Mouse (Mus musculus) CH12.LX (cell line): ENCODE measurements around the gene Armh2. TPM values are rescaled to one million over a fixed set of nuclear protein-coding genes. Genes with fewer than 3 reads are reported as not detected.

Experiments used
- DNase-seq: peaks from one replicate; pipeline ENCODE4 v3.0.0-alpha.2; 2013; ENCODE audit errors: extremely low read depth
- H3K27ac ChIP-seq: 2 replicates; pipeline ENCODE4 v1.5.1; 2012; ENCODE audit warnings: low read depth, mild to moderate bottlenecking, control low read depth, moderate library complexity; ENCODE audit not compliant: insufficient read depth
- H3K27me3 ChIP-seq: replicated peaks from 2 replicates; pipeline ENCODE3; 2012; ENCODE audit warnings: inconsistent platforms
- H3K36me3 ChIP-seq, 2 experiments: replicated peaks in 1 of 2; 2 replicates each; pipeline versions ENCODE3 to v1.6.1; 2012; ENCODE audit warnings: inconsistent platforms in 1 of 2, low read length in 1 of 2, mild to moderate bottlenecking in 1 of 2, mixed read lengths in 1 of 2, moderate library complexity in 1 of 2; ENCODE audit not compliant: control insufficient read depth in 1 of 2, insufficient read depth in 1 of 2
- H3K4me1 ChIP-seq, 2 experiments: 2 replicates each; pipeline ENCODE4 v1.6.1; 2012; ENCODE audit warnings: inconsistent platforms in 1 of 2, moderate library complexity in 1 of 2; ENCODE audit not compliant: insufficient read depth in 2 of 2, control insufficient read depth in 1 of 2
- H3K4me2 ChIP-seq: 2 replicates; pipeline ENCODE4 v1.6.1; 2012; ENCODE audit warnings: low read depth, mild to moderate bottlenecking, control low read depth; ENCODE audit not compliant: poor library complexity, insufficient read depth, severe bottlenecking
- H3K4me3 ChIP-seq, 3 experiments: fragments of 150-350 bp in 1 of 3; sonication (generic) in 1 of 3; replicated peaks in 1 of 3; 2 replicates each; pipeline versions ENCODE3 to v1.5.1; 2011 to 2012; ENCODE audit warnings: low read depth in 2 of 3, low read length in 2 of 3, mild to moderate bottlenecking in 2 of 3, moderate library complexity in 2 of 3, control low read depth in 1 of 3, improper control_type of control experiment in 1 of 3, inconsistent platforms in 1 of 3, mixed read lengths in 1 of 3; ENCODE audit not compliant: poor library complexity in 1 of 3
- H3K79me2 ChIP-seq: replicated peaks from 2 replicates; pipeline ENCODE4 v1.6.1; 2012; ENCODE audit warnings: mild to moderate bottlenecking, moderate library complexity; ENCODE audit not compliant: control insufficient read depth, poor library complexity, insufficient read depth, severe bottlenecking; ENCODE audit errors: extremely low read depth
- H3K9ac ChIP-seq: 2 replicates; pipeline ENCODE4 v1.6.1; 2012; ENCODE audit warnings: low read depth, mild to moderate bottlenecking, control low read depth, moderate library complexity; ENCODE audit not compliant: insufficient read depth
- H3K9me3 ChIP-seq: replicated peaks from 2 replicates; pipeline ENCODE3; 2012; ENCODE audit warnings: low read length, inconsistent platforms, mixed read lengths
- ELF1 ChIP-seq: IDR thresholded peaks from 2 replicates; pipeline ENCODE4 v1.6.1; 2014; ENCODE audit warnings: low read depth, mild to moderate bottlenecking, inconsistent platforms, low read length, improper control_type of control experiment
- EP300 ChIP-seq: IDR thresholded peaks from 2 replicates; pipeline ENCODE4 v1.6.1; 2011; ENCODE audit warnings: low read length, improper control_type of control experiment
- ETS1 ChIP-seq: conservative IDR thresholded peaks from 2 replicates; pipeline ENCODE4 v1.6.1; 2012; ENCODE audit warnings: low read depth, mild to moderate bottlenecking, inconsistent platforms, low read length, improper control_type of control experiment, moderate library complexity
- GABPA ChIP-seq: IDR thresholded peaks from 2 replicates; pipeline ENCODE4 v1.6.1; 2012; ENCODE audit warnings: low read depth, low read length, improper control_type of control experiment, inconsistent platforms; ENCODE audit not compliant: insufficient replicate concordance
- IRF4 ChIP-seq: IDR thresholded peaks from 2 replicates; pipeline ENCODE4 v1.6.1; 2014; ENCODE audit warnings: low read depth, mild to moderate bottlenecking, inconsistent platforms, low read length, improper control_type of control experiment
- KAT2A ChIP-seq: IDR thresholded peaks from 2 replicates; pipeline ENCODE4 v1.6.1; 2012; ENCODE audit warnings: low read length, improper control_type of control experiment, inconsistent platforms; ENCODE audit not compliant: insufficient replicate concordance
- MAFK ChIP-seq: IDR thresholded peaks from 2 replicates; pipeline ENCODE4 v1.6.1; 2011; ENCODE audit warnings: low read length, improper control_type of control experiment; ENCODE audit not compliant: insufficient replicate concordance
- MXI1 ChIP-seq: IDR thresholded peaks from 2 replicates; pipeline ENCODE4 v1.6.1; 2011; ENCODE audit warnings: mild to moderate bottlenecking, low read depth, low read length, improper control_type of control experiment
- NELFE ChIP-seq: IDR thresholded peaks from 2 replicates; pipeline ENCODE4 v1.6.1; 2011; ENCODE audit warnings: low read depth, low read length, improper control_type of control experiment
- POLR2A ChIP-seq: IDR thresholded peaks from 2 replicates; pipeline ENCODE4 v1.6.1; 2011; ENCODE audit warnings: low read depth, mild to moderate bottlenecking, improper control_type of control experiment, low read length
- RCOR1 ChIP-seq: conservative IDR thresholded peaks from 2 replicates; pipeline ENCODE4 v1.6.1; 2012; ENCODE audit warnings: low read depth, mild to moderate bottlenecking, inconsistent platforms, low read length, improper control_type of control experiment
- SIN3A ChIP-seq: IDR thresholded peaks from 2 replicates; pipeline ENCODE4 v1.6.1; 2012; ENCODE audit warnings: low read length, improper control_type of control experiment, inconsistent platforms
- UBTF ChIP-seq: IDR thresholded peaks from 2 replicates; pipeline ENCODE4 v1.6.1; 2012; ENCODE audit warnings: low read depth, mild to moderate bottlenecking, inconsistent platforms, low read length, improper control_type of control experiment, moderate library complexity
- USF2 ChIP-seq: conservative IDR thresholded peaks from 2 replicates; pipeline ENCODE4 v1.6.1; 2011; ENCODE audit warnings: low read depth, low read length, improper control_type of control experiment
- ZC3H11A ChIP-seq: IDR thresholded peaks from 2 replicates; pipeline ENCODE4 v1.6.1; 2012; ENCODE audit warnings: low read depth, mild to moderate bottlenecking, inconsistent platforms, low read length, improper control_type of control experiment
- dilution Hi-C: fragments of 300-500 bp; cut with MboI; formaldehyde crosslinking; loops from 2 replicates; pipeline ENCODE4 v1.14.3; 2020; ENCODE audit warnings: low sequenced_read_pairs; ENCODE audit not compliant: extremely low pct_unique_long_range_greater_than_20kb, extremely low pct_ligation_motif_present
- in situ Hi-C: fragments of 300-500 bp; cut with MboI; formaldehyde crosslinking; loops from 3 replicates; pipeline ENCODE4 v1.14.3; 2019; ENCODE audit warnings: low sequenced_read_pairs, low pct_ligation_motif_present, low pct_unique_long_range_greater_than_20kb, mixed read lengths
- polyA plus RNA-seq: library from polyadenylated mRNA; unstranded; fragments of >175 nt; gene quantifications from 2 replicates; pipeline ENCODE4 v1.2.1, GENCODE M21; 2012; ENCODE audit warnings: low read depth; ENCODE audit not compliant: insufficient read length
- total RNA-seq, 2 experiments: library from RNA; depleted of rRNA; stranded (reverse); fragments of 300-350 nt in 1 of 2; fragments of >200 nt in 1 of 2; gene quantifications; 2 replicates each; pipeline ENCODE4 v1.2.3; 2012 to 2014

Armh2 gene
- total and polyA plus RNA-seq, 3 experiments, result not detected

DNA sequence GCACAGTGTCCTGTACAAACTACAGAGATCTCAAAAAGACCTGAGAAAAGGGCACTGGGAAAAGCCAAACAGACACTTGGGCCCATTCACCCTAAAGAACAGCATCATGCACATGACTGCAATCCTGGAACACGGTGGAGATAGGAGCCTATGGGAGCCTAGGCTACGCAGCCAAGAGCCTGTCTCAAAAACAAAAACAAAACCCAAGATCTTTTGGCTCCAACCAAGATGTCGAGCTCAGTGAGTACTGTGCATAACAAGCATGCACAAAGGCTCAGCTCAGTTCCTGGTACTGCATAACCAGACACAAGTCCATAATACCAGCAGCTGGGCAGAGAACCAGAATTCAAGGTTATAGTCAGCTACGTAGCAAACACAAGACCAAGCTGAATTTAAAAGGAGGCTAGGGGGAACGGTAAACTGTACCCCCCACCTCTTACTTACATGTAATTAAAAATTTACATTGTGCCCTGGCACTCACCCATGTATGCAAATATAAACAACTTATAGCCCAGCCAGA lies 19.4 kb downstream of the Armh2 start:
- no peak for DNase-seq
- Histone ChIP-seq H3K27ac (no peak overlapping the region), H3K4me3 (peak overlapping the region; percentile 74 to 97 (median 93)), H3K36me3 (peaks cover 19 to 45% of the 10 kb centered on the region in 2 experiments), H3K79me2 (peaks cover 38% of the 10 kb centered on the region), H3K27me3 (no peaks in the 10 kb centered on the region), H3K9me3 (no peaks in the 10 kb centered on the region), H3K4me1 (peaks cover 7 to 30% of the 10 kb centered on the region in 2 experiments), H3K9ac (peak overlapping the region; percentile 62), H3K4me2 (peak overlapping the region; percentile 86)
- dilution Hi-C loops, result no loop called here
- TF ChIP-seq EP300, result no peak
- TF ChIP-seq UBTF, result no peak
- TF ChIP-seq GABPA, result no peak
- no peak for TF ChIP-seq SIN3A
- no peak for TF ChIP-seq ZC3H11A
- TF ChIP-seq ELF1, result no peak
- no peak for TF ChIP-seq ETS1
- TF ChIP-seq KAT2A, result no peak
- no peak for TF ChIP-seq MAFK
- no peak for TF ChIP-seq IRF4
- TF ChIP-seq POLR2A, result no peak
- TF ChIP-seq NELFE, result no peak
- in situ Hi-C loops, result no loop called here

DNA sequence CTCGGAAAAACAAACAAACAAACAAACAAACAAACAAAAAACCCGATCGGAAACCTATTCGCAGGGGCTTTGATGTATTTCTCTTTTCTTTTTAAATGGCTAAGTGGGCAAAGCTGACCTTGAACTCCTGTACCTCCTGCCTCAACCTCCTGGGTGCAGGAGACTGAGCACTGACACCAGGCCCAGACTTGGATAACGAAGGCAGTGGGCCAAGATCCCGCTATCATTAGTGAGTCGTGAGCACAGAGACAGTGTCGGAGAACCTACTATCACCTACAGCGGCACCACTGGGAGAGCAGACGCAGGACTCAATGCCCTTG lies 20.0 kb downstream of the Armh2 start:
- TF ChIP-seq RCOR1 (no peak; the same call in 1 of the 2 replicates), USF2 (no peak), IRF4 (no peak), MXI1 (peak; percentile 57; the same call in 1 of the 2 replicates), MAFK (no peak)

More for the DNA sequence above, 20.0 kb downstream of the Armh2 start:
- peak overlapping the region; percentile 86 for H3K4me2 ChIP-seq
- H3K4me1 ChIP-seq, result peaks cover 7 to 30% of the 10 kb centered on the region in 2 experiments
- DNase-seq, result no peak
- dilution Hi-C loops, result no loop called here
- H3K9me3 ChIP-seq, result no peaks in the 10 kb centered on the region
- no peaks in the 10 kb centered on the region for H3K27me3 ChIP-seq
- H3K4me3 ChIP-seq, result peak overlapping the region; percentile 74 to 97 (median 93)
- H3K27ac ChIP-seq, result peak overlapping the region; percentile 65
- H3K36me3 ChIP-seq, result peaks cover 16 to 39% of the 10 kb centered on the region in 2 experiments
- H3K79me2 ChIP-seq, result peaks cover 35% of the 10 kb centered on the region
- H3K9ac ChIP-seq, result peak overlapping the region; percentile 62
- in situ Hi-C loops, result no loop called here
